Comparison of ENCODE assay signal across 23 mouse cellular contexts in genomic region chr11:5926696-5927220, GRCm38 (mm10). TPM values are rescaled to one million over a fixed set of nuclear protein-coding genes. Genes with fewer than 3 reads are reported as not detected.
DNase-seq lines count a peak whose midpoint lies in the region; ATAC-seq lines count a peak whose summit lies in the region.
"Had no signal": no experiment of that assay in that cellular context is flagged by ENCODE, and none has a peak within 500 bp of the region (broad histone marks: within the 10 kb centered on the region; RNA-seq: fewer than 3 reads in every experiment).

No protein-coding gene starts in this region.

- H3K9me3 ChIP-seq in heart, embryonic 12.5 days (replicated peaks) = peaks cover 5% of the 10 kb centered on the region; the same call in 1 of the 2 replicates
- H3K9me3 ChIP-seq: embryonic facial prominence, embryonic 12.5 days; embryonic facial prominence, embryonic 15.5 days; forebrain, embryonic 12.5 days; forebrain, embryonic 15.5 days; hindbrain, embryonic 12.5 days; hindbrain, embryonic 15.5 days had no signal

- no peak overlapping the region for H3K4me3 ChIP-seq in heart, embryonic 12.5 days
- H3K4me3 ChIP-seq: embryonic facial prominence, embryonic 12.5 days; embryonic facial prominence, embryonic 15.5 days; forebrain, embryonic 12.5 days; forebrain, embryonic 15.5 days; hindbrain, embryonic 12.5 days; hindbrain, embryonic 15.5 days had no signal

- H3K27ac ChIP-seq in heart, embryonic 12.5 days (ENCODE audit: poor library complexity, severe bottlenecking) = no peak overlapping the region
- H3K27ac ChIP-seq: embryonic facial prominence, embryonic 12.5 days; embryonic facial prominence, embryonic 15.5 days; forebrain, embryonic 12.5 days; forebrain, embryonic 15.5 days; hindbrain, embryonic 12.5 days; hindbrain, embryonic 15.5 days had no signal

- H3K4me1 ChIP-seq in heart, embryonic 12.5 days (replicated peaks) = no peaks in the 10 kb centered on the region
- H3K4me1 ChIP-seq: embryonic facial prominence, embryonic 12.5 days; embryonic facial prominence, embryonic 15.5 days; forebrain, embryonic 12.5 days; forebrain, embryonic 15.5 days; hindbrain, embryonic 12.5 days; hindbrain, embryonic 15.5 days had no signal

- no peak for ATAC-seq in heart, embryonic 12.5 days (ENCODE audit: insufficient number of reproducible peaks, low FRiP score)
- ATAC-seq: forebrain, embryonic 15.5 days; intestine, postnatal 0 days had no signal

- no peaks in the 10 kb centered on the region for H3K27me3 ChIP-seq in heart, embryonic 12.5 days (replicated peaks)
- H3K27me3 ChIP-seq: embryonic facial prominence, embryonic 12.5 days; embryonic facial prominence, embryonic 15.5 days; forebrain, embryonic 12.5 days; forebrain, embryonic 15.5 days; hindbrain, embryonic 12.5 days; hindbrain, embryonic 15.5 days had no signal

- whole genome bisulfite sequencing in heart, embryonic 12.5 days = 77% methylated on average over 3 of the region's 3 CpGs

- no peaks in the 10 kb centered on the region for H3K36me3 ChIP-seq in heart, embryonic 12.5 days
- H3K36me3 ChIP-seq: embryonic facial prominence, embryonic 12.5 days; embryonic facial prominence, embryonic 15.5 days; forebrain, embryonic 12.5 days; forebrain, embryonic 15.5 days; hindbrain, embryonic 12.5 days; hindbrain, embryonic 15.5 days had no signal

- H3K4me2 ChIP-seq in heart, embryonic 12.5 days = no peak overlapping the region
- H3K4me2 ChIP-seq: embryonic facial prominence, embryonic 12.5 days; embryonic facial prominence, embryonic 15.5 days; forebrain, embryonic 12.5 days; forebrain, embryonic 15.5 days; hindbrain, embryonic 12.5 days; hindbrain, embryonic 15.5 days had no signal

- DNase-seq in adrenal gland, adult 2 months = peak; percentile 55
- no peak for DNase-seq in adrenal gland, adult 8-10 months
- DNase-seq in heart, adult 11 months = peak; percentile 35
- peak; percentile 20 for DNase-seq in ZHBTc4 (ENCODE audit: low read depth, low spot score)
- no peak for DNase-seq in left cerebral cortex, adult 11 months (ENCODE audit: low spot score)
- DNase-seq: cerebellum, adult 11 months; cerebellum, adult 2 months; cerebellum, adult 9-11 months; cerebellum, postnatal 25 days; gastrocnemius, postnatal 25 days; kidney, adult 2 months had no signal

- H3K9ac ChIP-seq in heart, embryonic 12.5 days = no peak overlapping the region
- H3K9ac ChIP-seq: embryonic facial prominence, embryonic 12.5 days; embryonic facial prominence, embryonic 15.5 days; forebrain, embryonic 12.5 days; forebrain, embryonic 15.5 days; hindbrain, embryonic 12.5 days; hindbrain, embryonic 15.5 days had no signal

RNA-seq across cellular contexts. Expression of gene Gck, which starts 23.1 kb away (rescaled TPM):
- 1 to 10 TPM; 2.5 to 3.7 TPM for total RNA-seq in adrenal gland, adult 2 months (2021)
- 1.2 and 2.2 TPM in 2 replicates for polyA plus RNA-seq in adrenal gland, adult 2 months (2012; rRNA removed)
- 1 to 10 TPM; 2.8 to 5.4 (median 4.0) TPM for total RNA-seq in adrenal gland, adult 8-10 months (2022)
- polyA plus RNA-seq in heart, embryonic 12.5 days (2016; fragmentation: Nextera tagmentation; extraction: Ambion mirVana) = 2.2 and 2.8 TPM in 2 replicates
- total RNA-seq: common myeloid progenitor, adult 5-6 weeks; granulocyte monocyte progenitor cell, adult 5-6 weeks; hematopoietic stem cell, adult 5-6 weeks had no signal

RNA-seq across cellular contexts. Expression of gene Myl7, which starts 28.2 kb away (rescaled TPM):
- total RNA-seq in adrenal gland, adult 2 months (2021) = not detected
- 0.47 TPM in 1 of 2 replicates, not detected in the other for polyA plus RNA-seq in adrenal gland, adult 2 months (2012; rRNA removed)
- total RNA-seq in adrenal gland, adult 8-10 months (2022) = under 1 TPM in 1 of 4 experiments, not detected in 3; 0.73 TPM
- 5,530 and 5,941 TPM in 2 replicates for polyA plus RNA-seq in heart, embryonic 12.5 days (2016; fragmentation: Nextera tagmentation; extraction: Ambion mirVana)
- total RNA-seq: common myeloid progenitor, adult 5-6 weeks; gastrocnemius, adult 8-10 months; gastrocnemius, postnatal 25 days; granulocyte monocyte progenitor cell, adult 5-6 weeks; hematopoietic stem cell, adult 5-6 weeks had no signal
- polyA plus RNA-seq: cerebellum, adult 2 months had no signal

RNA-seq across cellular contexts. Expression of gene Ykt6, which starts 28.7 kb away (rescaled TPM):
- 10 to 100 TPM; 70.9 to 73.8 TPM for total RNA-seq in adrenal gland, adult 2 months (2021)
- polyA plus RNA-seq in adrenal gland, adult 2 months (2012; rRNA removed) = 34.0 and 39.4 TPM in 2 replicates
- 10 to 100 TPM; 73.5 to 98.2 (median 85.7) TPM for total RNA-seq in adrenal gland, adult 8-10 months (2022)
- 41.6 and 42.0 TPM in 2 replicates for polyA plus RNA-seq in heart, embryonic 12.5 days (2016; fragmentation: Nextera tagmentation; extraction: Ambion mirVana)

RNA-seq across cellular contexts. Expression of gene Pold2, which starts 48.7 kb away (rescaled TPM):
- 10 to 100 TPM; 38.1 to 51.8 TPM for total RNA-seq in adrenal gland, adult 2 months (2021)
- polyA plus RNA-seq in adrenal gland, adult 2 months (2012; rRNA removed) = 192 and 223 TPM in 2 replicates
- total RNA-seq in adrenal gland, adult 8-10 months (2022) = 10 to 100 TPM; 39.6 to 67.0 (median 51.5) TPM
- polyA plus RNA-seq in heart, embryonic 12.5 days (2016; fragmentation: Nextera tagmentation; extraction: Ambion mirVana) = 102 and 106 TPM in 2 replicates

Comparison
In these comparisons a context has a peak if more than half of its experiments do, and no peak if none do; other contexts are left out.
1. DNase-seq: peak in adrenal gland, adult 2 months (single experiment), heart, adult 11 months (single experiment) and ZHBTc4 (single experiment); none in adrenal gland, adult 8-10 months (single experiment) and left cerebral cortex, adult 11 months (single experiment).